Mouse (Mus musculus): ENCODE results near the gene Tmem63a.

DNA sequence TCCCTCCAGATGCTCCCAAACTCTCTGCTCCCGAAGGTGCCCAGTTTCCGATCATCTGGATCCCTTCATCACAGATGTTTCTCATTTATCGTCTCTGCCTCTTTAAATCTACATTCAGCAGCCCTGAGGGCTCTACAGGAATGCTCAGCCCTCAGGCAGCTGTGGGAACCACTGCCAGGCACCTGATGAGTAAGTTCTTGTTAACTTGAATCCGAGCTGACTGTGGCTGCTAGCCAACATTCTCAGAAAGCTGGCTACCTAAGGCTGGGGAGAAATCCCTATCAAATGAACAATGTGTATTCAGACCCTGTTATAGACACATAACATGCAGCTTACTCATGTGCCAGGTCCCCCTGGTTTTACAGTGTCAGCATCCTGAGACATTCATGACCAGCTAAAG, 28.3 kb upstream of the Tmem63a start:
- TF ChIP-seq POLR2A (IDR thresholded peaks at IDR 0.05; ENCODE audit: insufficient read length, low read depth) (no peak), MAX (IDR thresholded peaks at IDR 0.05; ENCODE audit: low read depth) (no peak), TCF12 (IDR thresholded peaks at IDR 0.05; ENCODE audit: insufficient read depth, poor library complexity, severe bottlenecking) (no peak), REST (IDR thresholded peaks at IDR 0.05; ENCODE audit: insufficient read depth, insufficient read length) (no peak), POLR2AphosphoS2 (IDR thresholded peaks at IDR 0.05; ENCODE audit: insufficient read length, low read depth) (no peak), MYOG (IDR thresholded peaks at IDR 0.05; ENCODE audit: control insufficient read depth in 1 of 3, insufficient read depth in 1 of 3, insufficient read length in 2 of 3, low read depth in 2 of 3) (no peak), TCF3 (IDR thresholded peaks at IDR 0.05; ENCODE audit: insufficient read length, low read depth) (no peak), CEBPB (IDR thresholded peaks at IDR 0.05; ENCODE audit: insufficient read depth, poor library complexity, severe bottlenecking) (no peak), USF1 (IDR thresholded peaks at IDR 0.05; ENCODE audit: low read depth) (no peak), E2F4 (IDR thresholded peaks at IDR 0.05; ENCODE audit: insufficient read depth) (no peak), MYOD1 (IDR thresholded peaks at IDR 0.05; ENCODE audit: control insufficient read depth in 1 of 3, insufficient read length in 2 of 3, low read depth in 2 of 3) (peak in 1 of 3 experiments; percentile 36)

Data from myocyte (in vitro differentiated cells).